Mouse (Mus musculus) liver, adult 2 months (tissue): ENCODE data around the gene Pgf. TPM values are rescaled to one million over a fixed set of nuclear protein-coding genes. Genes with fewer than 3 reads are reported as not detected.
A peak's percentile ranks its signal among the peaks of the same experiment; 100 is the strongest.

Source experiments
- DNase-seq: peaks from one replicate; pipeline ENCODE4 v3.0.0-alpha.2; 2011; ENCODE audit warnings: low read depth, low spot score; ENCODE audit errors: extremely low read depth
- H3K27ac ChIP-seq: fragments of 200-500 bp; replicated peaks from 2 replicates; pipeline ENCODE4 v1.5.1; 2012; ENCODE audit warnings: low read depth, mild to moderate bottlenecking, control low read depth, inconsistent platforms, low read length; ENCODE audit not compliant: insufficient read depth
- H3K27me3 ChIP-seq: fragments of 200-500 bp; 2 replicates; pipeline ENCODE4 v1.6.1; 2012; ENCODE audit warnings: mild to moderate bottlenecking, moderate library complexity, low read length, inconsistent platforms; ENCODE audit not compliant: control insufficient read depth, insufficient read depth
- H3K36me3 ChIP-seq: fragments of 200-500 bp; 2 replicates; pipeline ENCODE4 v1.6.1; 2012; ENCODE audit warnings: low read length, inconsistent platforms; ENCODE audit not compliant: control insufficient read depth, insufficient read depth
- H3K4me1 ChIP-seq: fragments of 200-500 bp; 2 replicates; pipeline ENCODE4 v1.6.1; 2011; ENCODE audit warnings: low read length; ENCODE audit not compliant: control insufficient read depth, insufficient read depth
- H3K4me3 ChIP-seq: fragments of 200-500 bp; 2 replicates; pipeline ENCODE4 v1.5.1; 2011; ENCODE audit warnings: low read depth, mild to moderate bottlenecking, control low read depth, low read length, moderate library complexity; ENCODE audit not compliant: insufficient read depth
- H3K79me2 ChIP-seq: fragments of 200-500 bp; 2 replicates; pipeline ENCODE4 v1.6.1; 2012; ENCODE audit warnings: inconsistent platforms, mild to moderate bottlenecking, low read length, moderate library complexity; ENCODE audit not compliant: control insufficient read depth, insufficient read depth
- H3K9ac ChIP-seq: fragments of 200-500 bp; 2 replicates; pipeline ENCODE4 v1.6.1; 2012; ENCODE audit warnings: low read depth, mild to moderate bottlenecking, control low read depth, inconsistent platforms, low read length
- CTCF ChIP-seq: fragments of 200-500 bp; IDR thresholded peaks from 2 replicates; pipeline ENCODE4 v1.5.1; 2011; ENCODE audit warnings: low read depth, low read length, control low read depth
- POLR2A ChIP-seq: fragments of 200-500 bp; IDR thresholded peaks from 2 replicates; pipeline ENCODE4 v1.6.1; 2011; ENCODE audit warnings: low read length, control low read depth; ENCODE audit not compliant: insufficient read depth; ENCODE audit errors: extremely low read depth
- WGBS: fragments of 180-500 bp; shearing (Covaris S2); methylation state at CpG from one replicate; pipeline ENCODE4 v1.1.7; 2018; 5-methylcytosine and 5-hydroxymethylcytosine counted together
- polyA plus RNA-seq: library from polyadenylated mRNA; depleted of rRNA; stranded (reverse); fragments of >200 nt; gene quantifications from 2 replicates; pipeline ENCODE4 v1.2.3, GENCODE M21; 2012
- total RNA-seq: library from RNA; depleted of rRNA; stranded (reverse); fragments of >200 nt; gene quantifications from 2 replicates; pipeline ENCODE4 v1.2.3, GENCODE M21; 2014

The Pgf gene
- total and polyA plus RNA-seq, 2 experiments, result not detected

GRCm38 (mm10) chr12:85178294-85178693, 704 bp upstream of the Pgf start:
- 88% methylated on average over 2 of the region's 2 CpGs for WGBS
- TF ChIP-seq CTCF (no peak), POLR2A (no peak)
- no peak overlapping the region for H3K9ac ChIP-seq
- H3K36me3 ChIP-seq, result no peaks in the 10 kb centered on the region
- peaks cover 12% of the 10 kb centered on the region for H3K27me3 ChIP-seq
- H3K27ac ChIP-seq, result no peak overlapping the region
- H3K4me1 ChIP-seq, result no peaks in the 10 kb centered on the region
- H3K4me3 ChIP-seq, result no peak overlapping the region
- DNase-seq, result no peak
- no peaks in the 10 kb centered on the region for H3K79me2 ChIP-seq

- Histone ChIP-seq H3K36me3 (no peaks in the 10 kb centered on the region), H3K27me3 (peaks cover 8% of the 10 kb centered on the region), H3K4me3 (peak overlapping the region; percentile 3; the same call in 1 of the 2 replicates), H3K4me1 (no peaks in the 10 kb centered on the region), H3K79me2 (no peaks in the 10 kb centered on the region), H3K27ac (no peak overlapping the region), H3K9ac (0 out of 2 replicates have a peak overlapping the region, but pooled peaks have one; percentile 6)
- WGBS, result 6% methylated on average over 32 of the region's 32 CpGs
- TF ChIP-seq CTCF (no peak), POLR2A (no peak)
- DNase-seq, result no peak
Observed at GRCm38 (mm10) chr12:85176846-85177523, 605 bp downstream of the Pgf start.

DNA sequence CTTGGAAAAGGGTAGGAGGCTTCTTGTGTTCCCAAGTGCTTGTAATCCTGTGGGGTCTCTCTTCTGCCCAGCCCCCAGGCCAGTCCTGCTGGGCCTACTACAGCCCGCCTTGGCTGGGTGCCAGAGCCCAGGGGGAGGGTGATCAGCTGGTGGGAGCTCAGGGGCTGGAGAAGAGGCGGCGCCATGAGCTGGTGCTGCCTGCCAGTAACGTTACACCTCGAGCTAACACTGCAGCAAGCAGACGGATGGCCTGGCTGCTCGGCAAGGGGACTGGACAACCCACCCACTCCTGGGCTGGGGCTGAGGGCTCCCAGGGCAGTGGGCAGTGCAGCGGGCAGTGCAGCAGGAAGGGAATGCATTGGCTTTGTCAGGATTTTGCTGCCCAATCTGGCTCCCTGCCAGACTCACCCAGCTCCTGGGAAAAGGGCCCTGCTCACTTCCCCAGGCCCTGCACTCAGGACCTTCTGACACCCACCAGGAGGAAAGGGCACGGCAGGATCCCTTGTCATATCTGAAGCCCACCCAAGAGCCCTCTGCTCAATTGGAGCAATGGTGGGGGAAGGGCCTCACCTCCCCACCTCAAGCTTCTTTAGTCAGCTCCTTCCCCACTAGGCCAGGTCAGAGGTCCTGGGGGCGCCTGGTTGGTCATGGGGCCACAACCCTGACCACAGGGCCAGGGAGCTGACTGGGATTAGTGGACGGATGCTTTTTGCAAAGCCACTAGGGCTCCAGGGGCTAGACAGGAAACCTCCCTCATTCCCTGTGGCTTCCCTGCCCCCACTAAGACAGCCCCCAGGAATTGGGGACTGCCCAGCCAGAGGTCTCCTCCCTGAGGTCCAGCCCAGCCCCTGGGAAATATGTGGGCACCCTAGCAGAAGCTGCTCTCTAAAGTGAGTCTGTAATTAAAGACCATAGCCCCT, 1.4 kb downstream of the Pgf start:
- H3K36me3 ChIP-seq, result no peaks in the 10 kb centered on the region
- H3K79me2 ChIP-seq, result no peaks in the 10 kb centered on the region
- 51% methylated on average over 11 of the region's 11 CpGs for WGBS
- no peak overlapping the region for H3K9ac ChIP-seq
- no peak overlapping the region for H3K4me3 ChIP-seq
- TF ChIP-seq CTCF (no peak), POLR2A (no peak)
- H3K4me1 ChIP-seq, result no peaks in the 10 kb centered on the region
- H3K27me3 ChIP-seq, result peaks cover 8% of the 10 kb centered on the region
- DNase-seq, result no peak
- no peak overlapping the region for H3K27ac ChIP-seq

GRCm38 (mm10) chr12:85175087-85175675, 2.4 kb downstream of the Pgf start:
- Histone ChIP-seq H3K27me3 (peaks cover 8% of the 10 kb centered on the region), H3K27ac (no peak overlapping the region), H3K4me3 (no peak overlapping the region), H3K36me3 (no peaks in the 10 kb centered on the region), H3K79me2 (no peaks in the 10 kb centered on the region), H3K9ac (no peak overlapping the region), H3K4me1 (no peaks in the 10 kb centered on the region)
- no peak for TF ChIP-seq CTCF
- TF ChIP-seq POLR2A, result no peak
- no peak for DNase-seq
- 67% methylated on average over 16 of the region's 16 CpGs for WGBS

GRCm38 (mm10) chr12:85174016-85174415, 3.6 kb downstream of the Pgf start:
- WGBS, result 84% methylated on average over 7 of the region's 7 CpGs
- Histone ChIP-seq H3K36me3 (no peaks in the 10 kb centered on the region), H3K27ac (no peak overlapping the region), H3K9ac (no peak overlapping the region), H3K79me2 (no peaks in the 10 kb centered on the region), H3K27me3 (peaks cover 8% of the 10 kb centered on the region), H3K4me1 (peaks cover 2% of the 10 kb centered on the region; the same call in 1 of the 2 replicates), H3K4me3 (no peak overlapping the region)
- TF ChIP-seq POLR2A (no peak), CTCF (no peak)
- no peak for DNase-seq
